Comparison of ENCODE assay signal across 24 mouse cellular contexts in the genomic region with DNA sequence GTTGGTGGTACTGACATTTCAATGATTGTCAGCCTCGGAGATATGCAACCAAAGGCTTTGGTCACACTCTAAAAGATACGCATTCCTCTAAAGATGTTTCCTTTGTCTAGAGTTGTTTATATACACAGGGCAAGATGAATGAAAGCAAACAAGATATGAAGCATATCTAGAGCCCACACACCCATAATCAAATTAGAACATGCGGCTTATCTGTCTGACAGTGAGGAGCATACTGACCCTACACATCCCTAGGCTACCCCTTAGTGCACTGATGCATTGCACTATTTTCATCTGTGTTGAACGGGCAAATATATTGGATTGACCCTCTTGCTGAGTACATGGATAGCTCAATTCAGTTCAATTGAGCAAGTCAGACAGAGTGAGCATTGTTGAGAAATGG.
DNase-seq lines count a peak whose midpoint lies in the region; ATAC-seq and TF ChIP-seq lines count a peak whose summit lies in the region.
"Had no signal": no experiment of that assay in that cellular context is flagged by ENCODE, and none has a peak within 500 bp of the region (broad histone marks: within the 10 kb centered on the region; RNA-seq: fewer than 3 reads in every experiment).

No protein-coding gene starts in this region.

- no peak overlapping the region for H3K9ac ChIP-seq in liver, embryonic 15.5 days
- H3K9ac ChIP-seq in intestine, embryonic 15.5 days: no peak overlapping the region
- H3K9ac ChIP-seq in neural tube, embryonic 15.5 days (replicated peaks): no peak overlapping the region
- no peak overlapping the region for H3K9ac ChIP-seq in forebrain, postnatal 0 days
- H3K9ac ChIP-seq: forebrain, embryonic 13.5 days; lung, embryonic 14.5 days had no signal

- H3K27me3 ChIP-seq in thymus, adult 2 months (ENCODE audit: control insufficient read depth, insufficient read depth, low read length): no peaks in the 10 kb centered on the region
- H3K27me3 ChIP-seq in liver, embryonic 15.5 days: no peaks in the 10 kb centered on the region
- no peaks in the 10 kb centered on the region for H3K27me3 ChIP-seq in intestine, embryonic 15.5 days (replicated peaks)
- no peaks in the 10 kb centered on the region for H3K27me3 ChIP-seq in neural tube, embryonic 15.5 days (replicated peaks)
- H3K27me3 ChIP-seq in forebrain, postnatal 0 days (ENCODE audit: insufficient read depth, low read length): no peaks in the 10 kb centered on the region
- H3K27me3 ChIP-seq: forebrain, embryonic 13.5 days had no signal

- H3K36me3 ChIP-seq in thymus, adult 2 months (ENCODE audit: control insufficient read depth, insufficient read depth, low read length): no peaks in the 10 kb centered on the region
- no peaks in the 10 kb centered on the region for H3K36me3 ChIP-seq in liver, embryonic 15.5 days (replicated peaks)
- no peaks in the 10 kb centered on the region for H3K36me3 ChIP-seq in intestine, embryonic 15.5 days
- no peaks in the 10 kb centered on the region for H3K36me3 ChIP-seq in neural tube, embryonic 15.5 days
- no peaks in the 10 kb centered on the region for H3K36me3 ChIP-seq in forebrain, postnatal 0 days (ENCODE audit: insufficient read depth)

- H3K9me3 ChIP-seq in liver, embryonic 15.5 days (replicated peaks): no peaks in the 10 kb centered on the region
- no peaks in the 10 kb centered on the region for H3K9me3 ChIP-seq in intestine, embryonic 15.5 days
- H3K9me3 ChIP-seq in neural tube, embryonic 15.5 days (replicated peaks): no peaks in the 10 kb centered on the region
- no peaks in the 10 kb centered on the region for H3K9me3 ChIP-seq in forebrain, postnatal 0 days (ENCODE audit: low read length)
- H3K9me3 ChIP-seq: forebrain, embryonic 13.5 days had no signal

- peak; percentile 82 for ATAC-seq in liver, embryonic 15.5 days (ENCODE audit: insufficient read depth)
- no peak for ATAC-seq in intestine, embryonic 15.5 days
- ATAC-seq in neural tube, embryonic 15.5 days (ENCODE audit: low FRiP score): no peak
- ATAC-seq in forebrain, postnatal 0 days: no peak
- ATAC-seq: forebrain, embryonic 13.5 days; hindbrain, embryonic 16.5 days; midbrain, embryonic 16.5 days had no signal

- TF ChIP-seq POLR2A in thymus, adult 2 months (IDR thresholded peaks at IDR 0.05; ENCODE audit: control insufficient read depth, extremely low read depth, insufficient read depth, low read length, poor library complexity): no peak

- no peak for DNase-seq in thymus, adult 2 months
- no peak for DNase-seq in thymus, adult 18-20 months
- DNase-seq in c-Kit-positive CD71-positive TER-119-positive erythroid progenitor cells, embryonic 14.5 days (ENCODE audit: low spot score): peak; percentile 24
- no peak for DNase-seq in forebrain, postnatal 0 days
- DNase-seq: adrenal gland, adult 2 months; cerebellum, adult 8-10 months; cerebellum, postnatal 25 days; gastrocnemius, postnatal 36 days; heart, adult 2 months; kidney, adult 8-10 months; kidney, postnatal 10 days; layer of hippocampus, postnatal 36 days; left cerebral cortex, postnatal 4 days; lung, embryonic 14.5 days; lung, postnatal 14 days; right cerebral cortex, postnatal 4 days had no signal

- H3K27ac ChIP-seq in thymus, adult 2 months (ENCODE audit: control insufficient read depth, insufficient read depth, low read length): peak overlapping the region; percentile 78
- no peak overlapping the region for H3K27ac ChIP-seq in liver, embryonic 15.5 days (replicated peaks)
- H3K27ac ChIP-seq in intestine, embryonic 15.5 days: no peak overlapping the region
- no peak overlapping the region for H3K27ac ChIP-seq in neural tube, embryonic 15.5 days (replicated peaks)
- H3K27ac ChIP-seq in forebrain, postnatal 0 days (ENCODE audit: low read depth, low read length): no peak overlapping the region
- H3K27ac ChIP-seq: forebrain, embryonic 13.5 days; heart, adult 2 months; stomach, postnatal 0 days had no signal

- H3K4me2 ChIP-seq in liver, embryonic 15.5 days: peak overlapping the region; percentile 10; the same call in 1 of the 2 replicates
- H3K4me2 ChIP-seq in intestine, embryonic 15.5 days (replicated peaks): no peak overlapping the region
- H3K4me2 ChIP-seq in neural tube, embryonic 15.5 days: no peak overlapping the region
- no peak overlapping the region for H3K4me2 ChIP-seq in forebrain, postnatal 0 days (ENCODE audit: low read depth)
- H3K4me2 ChIP-seq: forebrain, embryonic 13.5 days; lung, embryonic 14.5 days; midbrain, embryonic 11.5 days had no signal

- no peak for TF ChIP-seq CTCF in thymus, adult 2 months (IDR thresholded peaks at IDR 0.05; ENCODE audit: borderline replicate concordance, control insufficient read depth, extremely low read depth, insufficient read depth, low read length, poor library complexity)
- TF ChIP-seq CTCF in forebrain, postnatal 0 days (IDR thresholded peaks at IDR 0.05; ENCODE audit: low read depth): no peak

- H3K4me1 ChIP-seq in thymus, adult 2 months (replicated peaks; ENCODE audit: control insufficient read depth, insufficient read depth, low read length): peaks cover 25% of the 10 kb centered on the region
- peaks cover 25% of the 10 kb centered on the region for H3K4me1 ChIP-seq in liver, embryonic 15.5 days (replicated peaks)
- no peaks in the 10 kb centered on the region for H3K4me1 ChIP-seq in intestine, embryonic 15.5 days (replicated peaks)
- H3K4me1 ChIP-seq in neural tube, embryonic 15.5 days: no peaks in the 10 kb centered on the region
- no peaks in the 10 kb centered on the region for H3K4me1 ChIP-seq in forebrain, postnatal 0 days (ENCODE audit: insufficient read depth)

- WGBS in thymus, adult 2 months: 82% methylated on average over 4 of the region's 4 CpGs
- WGBS in liver, embryonic 15.5 days (ENCODE audit: insufficient replicate concordance): 22% methylated on average over 4 of the region's 4 CpGs
- 78% methylated on average over 4 of the region's 4 CpGs for WGBS in intestine, embryonic 15.5 days
- WGBS in neural tube, embryonic 15.5 days: 90% methylated on average over 4 of the region's 4 CpGs
- WGBS in forebrain, postnatal 0 days: 95% methylated on average over 4 of the region's 4 CpGs

- no peak overlapping the region for H3K4me3 ChIP-seq in thymus, adult 2 months (ENCODE audit: control insufficient read depth, insufficient read depth, low read length)
- H3K4me3 ChIP-seq in liver, embryonic 15.5 days (replicated peaks): no peak overlapping the region
- no peak overlapping the region for H3K4me3 ChIP-seq in intestine, embryonic 15.5 days (replicated peaks)
- no peak overlapping the region for H3K4me3 ChIP-seq in neural tube, embryonic 15.5 days (replicated peaks)
- H3K4me3 ChIP-seq in forebrain, postnatal 0 days (ENCODE audit: low read depth, low read length): no peak overlapping the region
- H3K4me3 ChIP-seq: forebrain, embryonic 13.5 days; heart, adult 2 months had no signal
